Mouse (Mus musculus) forebrain, embryonic 13.5 days (tissue): ENCODE results near the gene Kalrn. TPM values are rescaled to one million over a fixed set of nuclear protein-coding genes. Genes with fewer than 3 reads are reported as not detected.

ENCODE experiments used
- ATAC-seq: fragments of 200-750 bp; cut with Nextera tagmentation; 2 replicates; pipeline ENCODE4 v1.8.0; 2017
- H3K27ac ChIP-seq: fragments of 300-500 bp; sonication (generic); 2 replicates; pipeline ENCODE4 v1.5.1; 2015; ENCODE audit warnings: inconsistent platforms, mild to moderate bottlenecking, moderate library complexity
- H3K27me3 ChIP-seq: fragments of 300-500 bp; sonication (generic); 2 replicates; pipeline ENCODE4 v1.6.1; 2015; ENCODE audit warnings: mild to moderate bottlenecking, inconsistent platforms
- H3K36me3 ChIP-seq: fragments of 300-500 bp; sonication (generic); 2 replicates; pipeline ENCODE4 v1.6.1; 2015; ENCODE audit warnings: mild to moderate bottlenecking, inconsistent platforms; ENCODE audit not compliant: poor library complexity, severe bottlenecking
- H3K4me1 ChIP-seq: fragments of 300-500 bp; sonication (generic); 2 replicates; pipeline ENCODE4 v1.6.1; 2015; ENCODE audit warnings: inconsistent platforms
- H3K4me2 ChIP-seq: fragments of 300-500 bp; sonication (generic); 2 replicates; pipeline ENCODE4 v1.6.1; 2015; ENCODE audit warnings: inconsistent platforms, mild to moderate bottlenecking, moderate library complexity
- H3K4me3 ChIP-seq: fragments of 300-500 bp; sonication (generic); 2 replicates; pipeline ENCODE4 v1.5.1; 2015; ENCODE audit warnings: mild to moderate bottlenecking, inconsistent platforms
- H3K9ac ChIP-seq: fragments of 300-500 bp; sonication (generic); 2 replicates; pipeline ENCODE4 v1.6.1; 2015; ENCODE audit warnings: mild to moderate bottlenecking, inconsistent platforms
- H3K9me3 ChIP-seq: fragments of 300-500 bp; sonication (generic); replicated peaks from 2 replicates; pipeline ENCODE4 v1.6.1; 2016; ENCODE audit warnings: inconsistent platforms
- WGBS: fragments of 180-500 bp; shearing (Covaris S2); methylation state at CpG from one replicate; pipeline ENCODE4 v1.1.7; 2015; 5-methylcytosine and 5-hydroxymethylcytosine counted together
- polyA plus RNA-seq: library from polyadenylated mRNA; unstranded; fragments of >200 nt; fragmentation: Nextera tagmentation; extraction: Ambion mirVana; gene quantifications from 2 replicates; pipeline ENCODE4 v1.2.1, GENCODE M21; 2015

Kalrn gene
- 31.5 and 34.4 TPM in 2 replicates for polyA plus RNA-seq

GRCm38 (mm10) chr16:34573151-34573802 lies at the start of gene Kalrn:
TSS of gene Kalrn (minus strand) at chr16:34573532.
- peaks cover 41% of the 10 kb centered on the region for H3K4me1 ChIP-seq
- peak within 1 kb of the TSS; percentile 94 for H3K4me3 ChIP-seq
- peak; percentile 94 for ATAC-seq
- 1% methylated on average over 32 of the region's 84 CpGs for WGBS
- H3K27ac ChIP-seq, result peak within 1 kb of the TSS; percentile 98
- H3K9me3 ChIP-seq, result peaks cover 3% of the 10 kb centered on the region; the same call in 1 of the 2 replicates
- H3K36me3 ChIP-seq, result no peaks in the 10 kb centered on the region
- H3K4me2 ChIP-seq, result peak within 1 kb of the TSS; percentile 90
- peak within 1 kb of the TSS; percentile 98 for H3K9ac ChIP-seq
- H3K27me3 ChIP-seq, result no peaks in the 10 kb centered on the region

GRCm38 (mm10) chr16:34614021-34614420 lies 40.7 kb upstream of the Kalrn start:
- H3K27ac ChIP-seq, result no peak overlapping the region
- no peaks in the 10 kb centered on the region for H3K4me1 ChIP-seq
- no peak overlapping the region for H3K4me2 ChIP-seq
- 75% methylated on average over 2 of the region's 2 CpGs for WGBS
- H3K9me3 ChIP-seq, result peaks cover 5% of the 10 kb centered on the region
- H3K4me3 ChIP-seq, result no peak overlapping the region
- H3K9ac ChIP-seq, result no peak overlapping the region
- ATAC-seq, result no peak
- no peaks in the 10 kb centered on the region for H3K27me3 ChIP-seq
- H3K36me3 ChIP-seq, result no peaks in the 10 kb centered on the region

GRCm38 (mm10) chr16:34610137-34610536 lies 36.8 kb upstream of the Kalrn start:
- Histone ChIP-seq H3K4me3 (no peak overlapping the region), H3K9ac (no peak overlapping the region), H3K4me2 (no peak overlapping the region), H3K4me1 (no peaks in the 10 kb centered on the region), H3K36me3 (no peaks in the 10 kb centered on the region), H3K27me3 (no peaks in the 10 kb centered on the region), H3K9me3 (no peaks in the 10 kb centered on the region), H3K27ac (no peak overlapping the region)
- 90% methylated on average over 1 of the region's 1 CpGs for WGBS
- no peak for ATAC-seq

- Histone ChIP-seq H3K9ac (no peak overlapping the region), H3K4me3 (no peak overlapping the region), H3K4me2 (no peak overlapping the region), H3K9me3 (no peaks in the 10 kb centered on the region), H3K4me1 (no peaks in the 10 kb centered on the region), H3K27ac (no peak overlapping the region), H3K27me3 (no peaks in the 10 kb centered on the region), H3K36me3 (no peaks in the 10 kb centered on the region)
- WGBS, result 39% methylated on average over 3 of the region's 3 CpGs
- ATAC-seq, result no peak
Measured at GRCm38 (mm10) chr16:34605679-34606078, 32.3 kb upstream of the Kalrn start.

GRCm38 (mm10) chr16:34603854-34604253 lies 30.5 kb upstream of the Kalrn start:
- Histone ChIP-seq H3K36me3 (no peaks in the 10 kb centered on the region), H3K9me3 (no peaks in the 10 kb centered on the region), H3K27ac (no peak overlapping the region), H3K27me3 (no peaks in the 10 kb centered on the region), H3K4me3 (no peak overlapping the region), H3K4me1 (no peaks in the 10 kb centered on the region), H3K4me2 (no peak overlapping the region), H3K9ac (no peak overlapping the region)
- ATAC-seq, result no peak
- WGBS, result 82% methylated on average over 6 of the region's 6 CpGs

- no peak for ATAC-seq
- no peaks in the 10 kb centered on the region for H3K4me1 ChIP-seq
- no peak overlapping the region for H3K27ac ChIP-seq
- no peak overlapping the region for H3K4me3 ChIP-seq
- 87% methylated on average over 4 of the region's 4 CpGs for WGBS
- no peaks in the 10 kb centered on the region for H3K36me3 ChIP-seq
- H3K9me3 ChIP-seq, result no peaks in the 10 kb centered on the region
- no peak overlapping the region for H3K9ac ChIP-seq
- no peak overlapping the region for H3K4me2 ChIP-seq
- H3K27me3 ChIP-seq, result no peaks in the 10 kb centered on the region
Measured at GRCm38 (mm10) chr16:34603076-34603475, 29.7 kb upstream of the Kalrn start.

GRCm38 (mm10) chr16:34601954-34602353 lies 28.6 kb upstream of the Kalrn start:
- H3K9me3 ChIP-seq, result no peaks in the 10 kb centered on the region
- H3K27me3 ChIP-seq, result no peaks in the 10 kb centered on the region
- H3K4me2 ChIP-seq, result no peak overlapping the region
- H3K27ac ChIP-seq, result no peak overlapping the region
- H3K9ac ChIP-seq, result no peak overlapping the region
- no peaks in the 10 kb centered on the region for H3K36me3 ChIP-seq
- ATAC-seq, result no peak
- WGBS, result 70% methylated on average over 4 of the region's 4 CpGs
- no peak overlapping the region for H3K4me3 ChIP-seq
- H3K4me1 ChIP-seq, result no peaks in the 10 kb centered on the region

- 40% methylated on average over 3 of the region's 3 CpGs for WGBS
- Histone ChIP-seq H3K9me3 (no peaks in the 10 kb centered on the region), H3K27ac (no peak overlapping the region), H3K9ac (no peak overlapping the region), H3K36me3 (no peaks in the 10 kb centered on the region), H3K4me1 (peaks cover 7% of the 10 kb centered on the region; the same call in 1 of the 2 replicates), H3K27me3 (no peaks in the 10 kb centered on the region), H3K4me3 (no peak overlapping the region), H3K4me2 (no peak overlapping the region)
- no peak for ATAC-seq
Measured at GRCm38 (mm10) chr16:34595294-34595693, 22.0 kb upstream of the Kalrn start.

- Histone ChIP-seq H3K4me3 (no peak overlapping the region), H3K4me1 (peaks cover 7% of the 10 kb centered on the region; the same call in 1 of the 2 replicates), H3K4me2 (no peak overlapping the region), H3K9me3 (no peaks in the 10 kb centered on the region), H3K9ac (no peak overlapping the region), H3K36me3 (no peaks in the 10 kb centered on the region), H3K27ac (no peak overlapping the region), H3K27me3 (no peaks in the 10 kb centered on the region)
- ATAC-seq, result no peak
- 71% methylated on average over 8 of the region's 8 CpGs for WGBS
Measured at GRCm38 (mm10) chr16:34594597-34595262, 21.4 kb upstream of the Kalrn start.

GRCm38 (mm10) chr16:34592696-34593095 lies 19.4 kb upstream of the Kalrn start:
- Histone ChIP-seq H3K9ac (no peak overlapping the region), H3K9me3 (no peaks in the 10 kb centered on the region), H3K4me3 (no peak overlapping the region), H3K27ac (no peak overlapping the region), H3K27me3 (no peaks in the 10 kb centered on the region), H3K4me1 (peaks cover 7% of the 10 kb centered on the region; the same call in 1 of the 2 replicates), H3K4me2 (no peak overlapping the region), H3K36me3 (no peaks in the 10 kb centered on the region)
- no peak for ATAC-seq
- 94% methylated on average over 2 of the region's 2 CpGs for WGBS

- no peaks in the 10 kb centered on the region for H3K27me3 ChIP-seq
- no peaks in the 10 kb centered on the region for H3K36me3 ChIP-seq
- no peak overlapping the region for H3K9ac ChIP-seq
- no peaks in the 10 kb centered on the region for H3K9me3 ChIP-seq
- no peak overlapping the region for H3K27ac ChIP-seq
- H3K4me3 ChIP-seq, result no peak overlapping the region
- no peak overlapping the region for H3K4me2 ChIP-seq
- no peak for ATAC-seq
- WGBS, result 86% methylated on average over 1 of the region's 1 CpGs
- H3K4me1 ChIP-seq, result peaks cover 7% of the 10 kb centered on the region; the same call in 1 of the 2 replicates
Measured at GRCm38 (mm10) chr16:34591934-34592333, 18.6 kb upstream of the Kalrn start.

GRCm38 (mm10) chr16:34579671-34580326 lies 6.5 kb upstream of the Kalrn start:
- WGBS, result 96% methylated on average over 4 of the region's 4 CpGs
- Histone ChIP-seq H3K4me2 (no peak overlapping the region), H3K4me1 (peaks cover under 1% of the 10 kb centered on the region), H3K9ac (no peak overlapping the region), H3K9me3 (peaks cover 8% of the 10 kb centered on the region; the same call in 1 of the 2 replicates), H3K27ac (no peak overlapping the region), H3K4me3 (no peak overlapping the region), H3K27me3 (no peaks in the 10 kb centered on the region), H3K36me3 (no peaks in the 10 kb centered on the region)
- ATAC-seq, result no peak
